Mouse (Mus musculus) cerebellum, adult 2 months (tissue): ENCODE results near the gene Hinfp.

ENCODE experiments used
- CTCF ChIP-seq: fragments of 200-500 bp; IDR thresholded peaks from 2 replicates; pipeline ENCODE4 v1.5.1; 2011; ENCODE audit warnings: low read depth, mild to moderate bottlenecking, control low read depth, low read length, moderate library complexity, borderline replicate concordance; ENCODE audit not compliant: insufficient read depth
- POLR2A ChIP-seq: fragments of 200-500 bp; IDR thresholded peaks from 2 replicates; pipeline ENCODE4 v1.6.1; 2011; ENCODE audit warnings: low read length, control low read depth, borderline replicate concordance; ENCODE audit not compliant: insufficient read depth

DNA sequence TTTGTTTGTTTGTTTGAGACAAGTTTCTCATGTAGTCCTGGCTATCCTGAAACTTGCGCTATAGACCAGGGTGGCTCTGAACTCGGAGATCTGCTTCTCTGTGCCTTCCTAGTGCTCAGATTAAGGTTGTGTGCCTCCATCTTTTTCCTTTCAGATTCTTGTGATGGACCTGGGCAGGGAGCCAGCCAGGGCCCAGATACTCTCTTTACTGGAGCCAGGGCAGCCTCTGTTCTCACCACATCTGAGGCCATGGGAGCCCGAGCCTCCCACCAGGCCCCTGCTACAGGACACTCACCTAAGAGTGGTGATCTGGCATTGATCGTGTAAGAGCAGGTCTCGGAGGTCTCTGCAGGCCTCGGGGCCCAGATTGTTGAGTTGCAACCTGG is 50.3 kb downstream of the Hinfp start:
- TF ChIP-seq CTCF: no peak
- TF ChIP-seq POLR2A: no peak
